Mouse (Mus musculus): ENCODE data around the gene Sptbn1.

GRCm38 (mm10) chr11:30231336-30231735, 36.6 kb downstream of the Sptbn1 start:
- TF ChIP-seq CTCF (IDR thresholded peaks at IDR 0.05; ENCODE audit: control insufficient read depth, insufficient read depth, low read length) = no peak
- TF ChIP-seq POLR2A (IDR thresholded peaks at IDR 0.05; ENCODE audit: borderline replicate concordance, control insufficient read depth, low read depth, low read length) = no peak

All from bone marrow, adult 2 months (tissue).